Mouse (Mus musculus): Measurements from ENCODE around the gene Kcnh4. TPM values are rescaled to one million over a fixed set of nuclear protein-coding genes. Genes with fewer than 3 reads are reported as not detected.
A peak's percentile ranks its signal among the peaks of the same experiment; 100 is the strongest.

The Kcnh4 gene
- not detected for polyA plus RNA-seq (2012; fragmentation: generic; extraction: Trizol)
- long read RNA-seq, experiment 1, result 0 reads
- long read RNA-seq, experiment 2, result 0 reads

DNA sequence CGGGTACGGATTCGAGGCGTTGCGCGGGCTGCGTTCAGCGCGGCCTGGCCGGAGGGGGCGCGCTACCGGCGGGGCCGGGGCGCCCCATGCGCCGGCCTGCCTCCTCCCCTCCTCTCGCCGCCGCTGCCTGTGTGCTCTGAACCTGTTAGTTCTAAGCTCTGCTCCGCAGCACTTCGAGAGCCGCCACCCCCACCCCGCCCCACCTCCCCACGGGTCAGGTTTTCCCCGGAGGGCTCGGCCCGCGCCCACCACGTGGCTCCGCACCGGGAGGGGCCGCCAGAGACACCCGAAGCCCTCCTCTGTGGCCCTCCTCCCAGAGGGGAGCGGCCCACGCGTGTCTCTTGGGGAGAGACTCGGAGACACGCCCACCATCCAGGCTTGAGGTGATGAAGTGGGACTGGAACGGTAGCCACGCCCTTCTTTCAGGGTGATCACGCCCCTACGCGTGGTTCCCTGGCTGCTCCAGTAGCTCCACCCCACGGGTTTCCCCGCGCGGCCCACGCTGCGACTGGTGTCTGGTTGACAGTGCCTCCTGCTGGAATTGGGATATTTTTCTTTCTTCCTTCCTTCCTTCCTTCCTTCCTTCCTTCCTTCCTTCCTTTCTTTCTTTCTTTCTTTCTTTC, at the start of gene Kcnh4:
TSS of gene Kcnh4 (minus strand) at position 332 of the 623 bp plus-strand sequence.
- Histone ChIP-seq H3K27me3 (ENCODE audit: control insufficient read depth, insufficient read depth, insufficient read length) (peaks cover 72% of the 10 kb centered on the region), H3K36me3 (ENCODE audit: control insufficient read depth, insufficient read depth) (no peaks in the 10 kb centered on the region), H3K4me3 (ENCODE audit: insufficient read depth, poor library complexity, severe bottlenecking) (no peak within 1 kb of the TSS), H3ac (ENCODE audit: control insufficient read depth, insufficient read length, low read depth) (no peak within 1 kb of the TSS), H3K79me2 (ENCODE audit: control insufficient read depth, insufficient read depth) (no peaks in the 10 kb centered on the region), H3K79me3 (ENCODE audit: low read depth) (no peaks in the 10 kb centered on the region)
- TF ChIP-seq MYOG (IDR thresholded peaks at IDR 0.05; ENCODE audit: control insufficient read depth, extremely low read depth, insufficient read length) (no peak), CTCF (IDR thresholded peaks at IDR 0.05; ENCODE audit: control insufficient read depth, insufficient read depth, insufficient read length) (no peak), FOSL1 (IDR thresholded peaks at IDR 0.05; ENCODE audit: insufficient read depth, low read length, poor library complexity, severe bottlenecking) (no peak), CEBPB (IDR thresholded peaks at IDR 0.05; ENCODE audit: low read depth) (no peak), MAX (IDR thresholded peaks at IDR 0.05) (no peak), MYOD1 (IDR thresholded peaks at IDR 0.05; ENCODE audit: control insufficient read depth, insufficient read length, low read depth) (no peak)

DNA sequence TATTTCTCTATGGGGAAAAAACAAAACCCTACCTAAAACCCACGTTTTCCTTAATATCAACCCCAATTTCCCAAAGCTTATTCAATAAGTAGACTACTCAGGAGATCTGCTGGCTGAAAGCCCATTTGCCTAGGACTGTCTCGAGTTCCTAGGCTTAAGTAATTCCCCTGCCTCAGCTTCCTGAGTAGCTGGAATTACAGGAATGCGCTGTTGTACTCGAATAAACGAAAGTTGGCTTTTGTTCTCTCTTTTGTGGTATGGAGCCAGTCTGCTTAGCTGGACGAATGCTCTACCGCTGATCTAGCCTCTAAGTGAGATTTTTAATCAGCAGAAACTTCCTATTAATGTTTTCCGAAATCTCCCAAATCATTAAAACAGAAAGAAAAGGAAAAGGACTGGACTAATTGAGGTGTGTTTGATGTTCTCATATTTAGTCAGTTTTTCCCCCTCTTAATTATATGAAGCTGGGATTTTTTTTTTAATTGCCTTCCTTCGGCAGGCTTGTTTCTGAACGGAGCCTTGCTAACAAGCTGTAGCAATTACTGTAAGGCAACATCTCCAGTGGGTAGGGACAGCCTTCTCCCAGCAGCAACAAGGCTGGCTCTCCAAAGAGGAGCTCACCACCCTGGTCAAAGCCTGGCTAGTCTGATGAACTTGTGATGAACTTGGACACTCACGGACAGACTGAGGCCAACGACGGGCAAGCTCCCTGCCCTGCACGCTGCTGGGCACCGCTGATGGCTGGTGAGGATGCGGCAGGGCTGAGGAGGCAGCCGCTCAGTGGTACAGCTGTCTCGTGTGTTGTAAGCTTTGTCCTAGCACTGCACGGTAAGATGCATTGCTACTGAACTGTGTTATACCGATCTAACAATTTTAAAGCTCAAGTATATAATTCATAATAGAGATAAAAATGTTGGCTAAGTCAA, 46.9 kb upstream of the Kcnh4 start:
- TF ChIP-seq CEBPB (IDR thresholded peaks at IDR 0.05; ENCODE audit: low read depth) (no peak), FOSL1 (IDR thresholded peaks at IDR 0.05; ENCODE audit: insufficient read depth, low read length, poor library complexity, severe bottlenecking) (no peak), MYOD1 (IDR thresholded peaks at IDR 0.05; ENCODE audit: control insufficient read depth, insufficient read length, low read depth) (no peak), MYOG (IDR thresholded peaks at IDR 0.05; ENCODE audit: control insufficient read depth, extremely low read depth, insufficient read length) (no peak), USF1 (IDR thresholded peaks at IDR 0.05; ENCODE audit: low read depth) (no peak), MAX (IDR thresholded peaks at IDR 0.05) (no peak), CTCF (IDR thresholded peaks at IDR 0.05; ENCODE audit: control insufficient read depth, insufficient read depth, insufficient read length) (no peak)
- H3K27me3 ChIP-seq (ENCODE audit: control insufficient read depth, insufficient read depth, insufficient read length), result no peaks in the 10 kb centered on the region
- H3K79me3 ChIP-seq (ENCODE audit: low read depth), result no peaks in the 10 kb centered on the region
- no peak overlapping the region for H3K4me3 ChIP-seq (ENCODE audit: insufficient read depth, poor library complexity, severe bottlenecking)
- no peak overlapping the region for H3ac ChIP-seq (ENCODE audit: control insufficient read depth, insufficient read length, low read depth)
- no peaks in the 10 kb centered on the region for H3K36me3 ChIP-seq (ENCODE audit: control insufficient read depth, insufficient read depth)
- no peaks in the 10 kb centered on the region for H3K79me2 ChIP-seq (ENCODE audit: control insufficient read depth, insufficient read depth)

DNA sequence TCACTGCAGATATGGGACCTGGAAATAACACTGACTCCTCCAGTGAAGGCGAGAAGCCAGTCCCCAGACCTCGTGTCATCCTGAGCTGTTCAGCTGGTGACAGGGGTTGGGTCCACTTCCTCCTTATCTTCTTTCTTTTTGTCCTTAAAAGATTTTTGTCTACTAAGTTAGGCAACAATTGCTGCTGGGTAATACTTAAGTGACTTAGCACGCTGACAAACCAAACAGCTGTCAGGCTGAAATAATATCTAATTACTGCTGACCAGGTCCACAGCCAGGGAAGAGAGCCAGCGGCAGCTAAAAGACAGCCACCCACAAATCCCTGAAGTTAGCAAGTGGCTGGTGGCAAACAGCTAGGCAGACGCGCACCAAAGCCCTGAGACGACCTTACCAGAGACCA, 45.8 kb upstream of the Kcnh4 start:
- no peak overlapping the region for H3K4me3 ChIP-seq (ENCODE audit: insufficient read depth, poor library complexity, severe bottlenecking)
- no peak overlapping the region for H3ac ChIP-seq (ENCODE audit: control insufficient read depth, insufficient read length, low read depth)
- no peaks in the 10 kb centered on the region for H3K79me2 ChIP-seq (ENCODE audit: control insufficient read depth, insufficient read depth)
- no peaks in the 10 kb centered on the region for H3K27me3 ChIP-seq (ENCODE audit: control insufficient read depth, insufficient read depth, insufficient read length)
- TF ChIP-seq MYOD1 (IDR thresholded peaks at IDR 0.05; ENCODE audit: control insufficient read depth, insufficient read length, low read depth), result peak; percentile 58
- no peak for TF ChIP-seq MYOG (IDR thresholded peaks at IDR 0.05; ENCODE audit: control insufficient read depth, extremely low read depth, insufficient read length)
- H3K36me3 ChIP-seq (ENCODE audit: control insufficient read depth, insufficient read depth), result no peaks in the 10 kb centered on the region
- no peaks in the 10 kb centered on the region for H3K79me3 ChIP-seq (ENCODE audit: low read depth)

DNA sequence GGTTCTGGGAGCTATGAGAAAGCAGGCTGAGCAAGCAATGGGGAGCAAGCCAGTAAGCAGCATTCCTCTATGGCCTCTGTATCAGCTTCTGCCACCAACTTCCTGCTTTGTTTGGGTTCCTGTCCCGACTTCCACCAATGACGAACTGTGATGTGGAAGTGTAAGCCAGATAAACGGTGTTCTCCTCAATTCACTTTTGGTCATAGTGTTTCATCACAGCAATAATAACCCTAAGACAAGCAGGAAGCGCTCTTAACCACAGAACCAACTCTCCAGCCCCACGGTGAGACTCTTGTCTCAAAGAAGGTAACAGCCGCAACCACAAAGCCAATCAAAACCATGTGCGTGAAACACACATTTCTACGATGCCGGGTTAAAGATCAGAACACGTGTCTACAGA, 44.7 kb upstream of the Kcnh4 start:
- TF ChIP-seq FOSL1 (IDR thresholded peaks at IDR 0.05; ENCODE audit: insufficient read depth, low read length, poor library complexity, severe bottlenecking), result no peak
- no peak for TF ChIP-seq MYOG (IDR thresholded peaks at IDR 0.05; ENCODE audit: control insufficient read depth, extremely low read depth, insufficient read length)
- TF ChIP-seq USF1 (IDR thresholded peaks at IDR 0.05; ENCODE audit: low read depth), result no peak
- no peak for TF ChIP-seq CEBPB (IDR thresholded peaks at IDR 0.05; ENCODE audit: low read depth)
- no peak for TF ChIP-seq MAX (IDR thresholded peaks at IDR 0.05)
- TF ChIP-seq MYOD1 (IDR thresholded peaks at IDR 0.05; ENCODE audit: control insufficient read depth, insufficient read length, low read depth), result no peak
- no peak for TF ChIP-seq CTCF (IDR thresholded peaks at IDR 0.05; ENCODE audit: control insufficient read depth, insufficient read depth, insufficient read length)
- Histone ChIP-seq H3K79me3 (ENCODE audit: low read depth) (no peaks in the 10 kb centered on the region), H3ac (ENCODE audit: control insufficient read depth, insufficient read length, low read depth) (no peak overlapping the region), H3K27me3 (ENCODE audit: control insufficient read depth, insufficient read depth, insufficient read length) (no peaks in the 10 kb centered on the region), H3K79me2 (ENCODE audit: control insufficient read depth, insufficient read depth) (no peaks in the 10 kb centered on the region), H3K36me3 (ENCODE audit: control insufficient read depth, insufficient read depth) (no peaks in the 10 kb centered on the region), H3K4me3 (ENCODE audit: insufficient read depth, poor library complexity, severe bottlenecking) (no peak overlapping the region)

DNA sequence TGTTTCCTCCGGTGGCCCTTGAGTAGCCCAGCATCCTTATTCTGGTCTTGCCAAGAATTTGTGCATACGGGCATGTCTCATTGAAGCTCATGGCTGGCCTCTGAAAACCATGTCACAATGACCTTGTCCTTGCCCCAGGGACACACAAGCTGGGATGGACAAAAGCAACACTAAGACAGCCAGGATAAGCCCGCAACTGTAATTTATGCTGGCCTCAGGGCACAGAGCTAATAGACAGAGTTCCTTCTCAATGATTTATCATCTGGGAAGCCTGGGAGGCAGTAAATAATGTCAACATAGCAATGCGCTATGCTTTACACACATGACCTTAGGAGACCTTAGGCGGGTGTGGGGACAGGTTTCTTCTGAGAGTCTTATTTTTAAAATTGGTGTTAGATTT, 39.7 kb upstream of the Kcnh4 start:
- no peak overlapping the region for H3K4me3 ChIP-seq (ENCODE audit: insufficient read depth, poor library complexity, severe bottlenecking)
- no peak overlapping the region for H3ac ChIP-seq (ENCODE audit: control insufficient read depth, insufficient read length, low read depth)
- no peaks in the 10 kb centered on the region for H3K27me3 ChIP-seq (ENCODE audit: control insufficient read depth, insufficient read depth, insufficient read length)
- no peaks in the 10 kb centered on the region for H3K36me3 ChIP-seq (ENCODE audit: control insufficient read depth, insufficient read depth)
- TF ChIP-seq CEBPB (IDR thresholded peaks at IDR 0.05; ENCODE audit: low read depth), result no peak
- TF ChIP-seq USF1 (IDR thresholded peaks at IDR 0.05; ENCODE audit: low read depth), result no peak
- TF ChIP-seq MAX (IDR thresholded peaks at IDR 0.05), result no peak
- no peak for TF ChIP-seq CTCF (IDR thresholded peaks at IDR 0.05; ENCODE audit: control insufficient read depth, insufficient read depth, insufficient read length)
- TF ChIP-seq MYOG (IDR thresholded peaks at IDR 0.05; ENCODE audit: control insufficient read depth, extremely low read depth, insufficient read length), result no peak
- TF ChIP-seq FOSL1 (IDR thresholded peaks at IDR 0.05; ENCODE audit: insufficient read depth, low read length, poor library complexity, severe bottlenecking), result no peak
- TF ChIP-seq MYOD1 (IDR thresholded peaks at IDR 0.05; ENCODE audit: control insufficient read depth, insufficient read length, low read depth), result no peak
- H3K79me3 ChIP-seq (ENCODE audit: low read depth), result no peaks in the 10 kb centered on the region
- H3K79me2 ChIP-seq (ENCODE audit: control insufficient read depth, insufficient read depth), result no peaks in the 10 kb centered on the region

Data from C2C12 (cell line).